Comparison of ENCODE assay signal across 16 mouse cellular contexts in the genomic region with DNA sequence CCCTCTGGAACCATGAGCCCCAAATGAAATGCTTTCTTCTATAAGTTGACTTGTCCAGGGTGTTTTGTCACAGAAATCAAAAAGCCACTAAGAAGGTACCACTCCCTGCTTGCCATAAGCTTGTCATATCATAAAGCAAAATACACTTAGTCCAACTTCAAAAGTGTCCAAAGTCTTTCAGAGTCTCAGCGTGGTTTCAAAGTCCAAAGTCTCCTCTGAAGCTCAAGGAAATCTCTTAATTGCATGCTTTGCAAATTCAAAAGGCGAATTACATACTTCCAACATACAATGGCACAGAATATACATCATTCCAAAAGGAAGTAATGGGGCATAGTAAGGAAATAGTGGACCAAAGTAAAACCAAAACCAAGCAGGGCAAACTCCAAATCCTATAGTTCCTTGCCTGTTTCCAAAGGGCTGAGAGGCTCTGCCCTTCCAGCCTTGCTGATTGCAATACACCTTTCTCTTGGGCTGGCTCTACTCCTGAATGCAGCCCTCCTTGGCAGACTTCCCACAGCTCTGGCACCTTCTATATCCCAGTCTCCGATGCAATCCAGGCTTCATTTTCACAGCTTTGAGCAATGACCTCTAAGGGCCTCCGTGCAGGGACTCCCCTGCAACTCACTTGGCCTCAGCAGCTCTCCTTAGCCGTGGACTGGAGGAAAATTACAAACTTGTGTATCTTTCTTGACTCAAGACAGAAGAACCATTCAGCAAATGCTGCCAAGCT. TPM values are rescaled to one million over a fixed set of nuclear protein-coding genes. Genes with fewer than 3 reads are reported as not detected.
DNase-seq lines count a peak whose midpoint lies in the region; ATAC-seq and TF ChIP-seq lines count a peak whose summit lies in the region.
"Had no signal": no experiment of that assay in that cellular context is flagged by ENCODE, and none has a peak within 500 bp of the region (broad histone marks: within the 10 kb centered on the region; RNA-seq: fewer than 3 reads in every experiment).

No protein-coding gene starts in this region.

- H3K4me3 ChIP-seq in intestine, embryonic 15.5 days (replicated peaks), result no peak overlapping the region
- no peak overlapping the region for H3K4me3 ChIP-seq in stomach, postnatal 0 days (ENCODE audit: low read depth, low read length)
- H3K4me3 ChIP-seq: hindbrain, embryonic 10.5 days; limb, embryonic 13.5 days; liver, embryonic 15.5 days; midbrain, embryonic 15.5 days had no signal

- H3K4me1 ChIP-seq in intestine, embryonic 15.5 days (replicated peaks), result no peaks in the 10 kb centered on the region
- H3K4me1 ChIP-seq in stomach, postnatal 0 days (replicated peaks; ENCODE audit: control insufficient read depth, insufficient read depth), result no peaks in the 10 kb centered on the region
- H3K4me1 ChIP-seq: hindbrain, embryonic 10.5 days; limb, embryonic 13.5 days; liver, embryonic 15.5 days; midbrain, embryonic 15.5 days had no signal

- no peak for TF ChIP-seq EP300 in stomach, postnatal 0 days (optimal IDR thresholded peaks at IDR 0.05)

- no peak overlapping the region for H3K27ac ChIP-seq in intestine, embryonic 15.5 days
- H3K27ac ChIP-seq in stomach, postnatal 0 days (replicated peaks), result no peak overlapping the region
- H3K27ac ChIP-seq: hindbrain, embryonic 10.5 days; limb, embryonic 13.5 days; liver, embryonic 15.5 days; midbrain, embryonic 15.5 days had no signal

- no peaks in the 10 kb centered on the region for H3K36me3 ChIP-seq in intestine, embryonic 15.5 days
- H3K36me3 ChIP-seq in stomach, postnatal 0 days (ENCODE audit: control insufficient read depth, insufficient read depth, low read length), result no peaks in the 10 kb centered on the region
- H3K36me3 ChIP-seq: midbrain, embryonic 15.5 days had no signal

- H3K4me2 ChIP-seq in intestine, embryonic 15.5 days (replicated peaks), result no peak overlapping the region
- no peak overlapping the region for H3K4me2 ChIP-seq in stomach, postnatal 0 days (replicated peaks; ENCODE audit: low read depth)
- H3K4me2 ChIP-seq: limb, embryonic 13.5 days; liver, embryonic 15.5 days; midbrain, embryonic 15.5 days had no signal

- no peaks in the 10 kb centered on the region for H3K27me3 ChIP-seq in intestine, embryonic 15.5 days (replicated peaks)
- no peaks in the 10 kb centered on the region for H3K27me3 ChIP-seq in stomach, postnatal 0 days (ENCODE audit: control insufficient read depth, insufficient read depth, low read length)
- H3K27me3 ChIP-seq: limb, embryonic 13.5 days; liver, embryonic 15.5 days; midbrain, embryonic 15.5 days had no signal

- no peaks in the 10 kb centered on the region for H3K9me3 ChIP-seq in intestine, embryonic 15.5 days
- H3K9me3 ChIP-seq in stomach, postnatal 0 days (ENCODE audit: control insufficient read depth, low read length), result no peaks in the 10 kb centered on the region
- H3K9me3 ChIP-seq: hindbrain, embryonic 10.5 days; liver, embryonic 15.5 days; midbrain, embryonic 15.5 days had no signal

- TF ChIP-seq CTCF in stomach, postnatal 0 days (IDR thresholded peaks at IDR 0.05; ENCODE audit: low read depth), result no peak

- ATAC-seq in intestine, embryonic 15.5 days, result 0 out of 2 replicates have a peak, but pooled peaks have one; percentile 43
- no peak for ATAC-seq in stomach, postnatal 0 days (ENCODE audit: low FRiP score, low TSS enrichment)
- ATAC-seq: midbrain, embryonic 15.5 days had no signal

- WGBS in intestine, embryonic 15.5 days, result 77% methylated on average over 5 of the region's 5 CpGs
- WGBS in stomach, postnatal 0 days, result 76% methylated on average over 5 of the region's 5 CpGs

- DNase-seq in cerebellum, postnatal 25 days, result peak; percentile 25 to 55
- no peak for DNase-seq in cerebellum, postnatal 4 days (ENCODE audit: low spot score in 2 of 2)
- peak; percentile 49 for DNase-seq in heart, postnatal 4 days
- no peak for DNase-seq in heart, adult 9 months (ENCODE audit: low spot score in 2 of 2)
- peak; percentile 12 for DNase-seq in MN1 (ENCODE audit: low spot score)
- DNase-seq in stomach, postnatal 0 days (ENCODE audit: low spot score), result no peak
- no peak for DNase-seq in retina, postnatal 1 day
- DNase-seq: cerebellum, adult 8-10 months; gastrocnemius, postnatal 14 days; layer of hippocampus, adult 9-11 months; lung, postnatal 10 days had no signal

- no peak overlapping the region for H3K9ac ChIP-seq in intestine, embryonic 15.5 days
- H3K9ac ChIP-seq in stomach, postnatal 0 days (ENCODE audit: low read length), result no peak overlapping the region
- H3K9ac ChIP-seq: limb, embryonic 13.5 days; liver, embryonic 15.5 days; midbrain, embryonic 15.5 days had no signal

RNA-seq across cellular contexts. Expression of a gene that starts 23.5 kb away (rescaled TPM):
- total RNA-seq in heart, postnatal 4 days (2021), result 1 to 10 TPM; 7.4 to 8.6 TPM
- 36.3 and 38.5 TPM in 2 replicates for polyA plus RNA-seq in intestine, embryonic 15.5 days (2015; fragmentation: Nextera tagmentation; extraction: Ambion mirVana)
- 25.6 and 26.0 TPM in 2 replicates for polyA plus RNA-seq in stomach, postnatal 0 days (2015; fragmentation: Nextera tagmentation; extraction: Ambion mirVana)

RNA-seq across cellular contexts. Expression of a gene that starts 51.1 kb away (rescaled TPM):
- total RNA-seq in heart, postnatal 4 days (2021), result 10 to 100 TPM; 54.4 to 57.8 TPM
- 58.7 and 69.3 TPM in 2 replicates for polyA plus RNA-seq in intestine, embryonic 15.5 days (2015; fragmentation: Nextera tagmentation; extraction: Ambion mirVana)
- polyA plus RNA-seq in stomach, postnatal 0 days (2015; fragmentation: Nextera tagmentation; extraction: Ambion mirVana), result 48.8 and 53.5 TPM in 2 replicates

RNA-seq across cellular contexts. Expression of a gene that starts 51.1 kb away (rescaled TPM):
- total RNA-seq in heart, postnatal 4 days (2021), result 10 to 100 TPM; 65.5 to 68.2 TPM
- polyA plus RNA-seq in intestine, embryonic 15.5 days (2015; fragmentation: Nextera tagmentation; extraction: Ambion mirVana), result 43.4 and 46.3 TPM in 2 replicates
- polyA plus RNA-seq in stomach, postnatal 0 days (2015; fragmentation: Nextera tagmentation; extraction: Ambion mirVana), result 34.0 and 37.4 TPM in 2 replicates

Comparison
In these comparisons a context has a peak if more than half of its experiments do, and no peak if none do; other contexts are left out.
1. DNase-seq: peak in cerebellum, postnatal 25 days (2 of 2), heart, postnatal 4 days (single experiment) and MN1 (single experiment); none in cerebellum, postnatal 4 days (0 of 2), heart, adult 9 months (0 of 2), stomach, postnatal 0 days (single experiment) and retina, postnatal 1 day (single experiment).